Mouse (Mus musculus) R1 (cell line): ENCODE measurements around the gene Eya2.
A peak's percentile ranks its signal among the peaks of the same experiment; 100 is the strongest.

Experiments
- DNase-seq: peaks from one replicate; pipeline ENCODE4 v3.0.0-alpha.2; 2018; ENCODE audit warnings: low read depth, low spot score

The Eya2 gene

DNA sequence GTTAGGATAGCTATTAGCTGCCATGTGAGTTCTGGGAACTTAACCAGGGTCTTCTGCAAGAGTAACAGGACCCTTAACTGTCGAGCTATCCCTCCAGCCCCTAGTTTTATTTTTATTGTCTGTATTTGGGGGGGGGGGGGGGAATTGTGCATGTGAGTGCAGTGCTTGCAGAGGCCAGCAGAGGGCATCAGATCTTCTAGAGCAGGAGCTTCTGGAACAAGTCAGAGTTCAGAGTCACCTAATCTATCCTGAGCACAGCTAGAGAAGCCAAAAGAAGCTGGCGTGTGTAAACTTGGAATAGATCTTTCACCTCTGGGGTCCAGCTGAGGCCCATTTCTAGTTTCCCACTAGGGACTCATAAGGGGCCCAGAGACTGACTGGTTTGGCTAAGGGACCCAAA, 1.1 kb upstream of the Eya2 start:
- DNase-seq: peak; percentile 47

DNA sequence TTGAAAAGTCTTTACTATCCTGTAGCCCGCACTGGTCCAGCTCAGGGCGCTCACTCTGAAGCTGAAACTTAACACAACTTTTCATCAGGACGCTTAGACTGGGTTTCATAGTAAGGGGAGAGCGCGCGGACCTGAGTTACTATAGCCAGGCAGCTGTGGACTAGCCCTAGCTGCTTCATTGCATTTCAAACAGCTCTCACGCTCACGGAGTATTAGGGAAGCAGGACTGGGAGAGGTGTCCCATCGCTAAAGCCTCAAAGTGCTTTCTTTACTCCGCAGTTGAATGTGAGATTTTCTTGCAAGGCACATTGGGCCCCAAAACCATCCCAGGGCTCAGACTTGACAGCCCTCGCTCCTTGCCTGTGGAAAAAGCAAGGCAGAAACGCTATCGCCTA, 841 bp downstream of the Eya2 start:
- DNase-seq: peak; percentile 21

DNA sequence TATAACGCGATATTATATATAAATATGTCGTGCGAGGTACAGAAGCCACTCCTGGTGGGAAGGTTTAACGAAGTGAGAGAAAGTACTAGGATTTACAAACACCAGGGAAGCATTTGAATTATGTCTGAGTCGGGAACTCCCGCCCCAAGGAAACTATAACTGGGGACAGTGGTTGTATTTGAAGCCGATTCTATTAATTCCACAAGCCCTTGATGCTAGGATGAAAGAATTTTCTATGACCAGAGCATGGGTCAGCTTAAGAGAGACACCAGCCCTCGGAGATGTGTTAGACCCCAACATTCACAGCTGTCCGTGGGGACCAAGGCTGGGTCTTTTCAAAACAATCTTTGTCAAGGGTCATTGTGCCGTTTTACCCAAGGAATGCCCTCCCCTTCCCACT, 1.3 kb downstream of the Eya2 start:
- DNase-seq: no peak

DNA sequence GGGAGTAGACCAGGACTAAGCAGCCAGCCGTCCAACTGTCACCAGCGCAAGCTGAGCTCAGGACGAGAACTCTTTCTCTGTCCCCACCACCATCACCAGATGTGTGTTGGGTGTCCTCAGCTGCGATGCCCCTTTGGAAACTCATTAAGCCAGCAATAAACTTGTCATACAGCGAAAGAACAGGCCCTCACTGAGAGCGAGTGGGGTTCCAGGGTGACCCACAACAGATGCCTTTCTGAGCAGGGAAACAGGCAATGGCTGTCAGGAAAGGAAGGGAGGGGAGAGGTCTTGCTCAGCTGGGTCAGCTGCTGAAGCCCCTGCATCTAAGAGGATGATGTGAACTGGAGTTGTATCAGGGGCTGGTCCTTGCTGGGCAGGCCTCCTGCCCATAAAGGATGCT, 2.7 kb downstream of the Eya2 start:
- DNase-seq: no peak

DNA sequence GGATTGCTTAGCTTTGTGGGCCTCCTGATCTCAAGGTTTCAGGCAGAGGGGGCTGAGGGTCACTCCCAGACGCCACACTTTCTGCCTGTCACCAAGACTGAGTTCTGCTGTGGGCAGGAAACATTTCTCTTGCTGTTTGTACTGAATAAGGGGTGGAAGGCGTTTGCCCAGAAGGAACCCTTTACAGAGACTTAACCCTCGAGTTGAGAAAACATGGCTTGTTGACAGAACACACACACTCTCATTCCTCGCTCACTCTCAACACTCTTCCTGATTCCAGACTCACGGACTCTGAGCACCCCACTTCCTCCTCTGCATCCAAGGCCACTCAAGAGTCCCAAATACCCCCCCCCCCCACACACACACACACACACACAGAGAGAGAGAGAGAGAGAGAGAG, 3.3 kb downstream of the Eya2 start:
- DNase-seq: no peak

DNA sequence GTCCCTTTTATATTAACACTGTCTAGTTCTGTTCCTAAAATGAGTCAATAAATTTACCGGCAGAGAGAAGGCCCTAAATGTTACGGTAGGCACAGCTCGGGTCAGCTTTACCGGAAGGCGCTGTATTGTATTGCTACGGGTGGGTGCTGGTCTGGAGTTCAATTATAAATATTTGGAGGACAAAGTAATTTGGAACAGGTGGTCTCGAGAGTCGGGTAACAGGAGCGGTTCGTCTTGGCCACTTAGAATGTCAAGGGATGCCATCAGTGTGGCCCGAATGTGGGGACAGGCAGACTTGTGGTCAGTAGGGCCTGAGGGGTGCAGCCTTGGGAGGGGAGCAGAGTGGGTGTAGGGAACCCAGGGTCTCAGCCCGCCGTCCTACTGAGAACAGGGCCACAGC, 4.7 kb downstream of the Eya2 start:
- DNase-seq: no peak

DNA sequence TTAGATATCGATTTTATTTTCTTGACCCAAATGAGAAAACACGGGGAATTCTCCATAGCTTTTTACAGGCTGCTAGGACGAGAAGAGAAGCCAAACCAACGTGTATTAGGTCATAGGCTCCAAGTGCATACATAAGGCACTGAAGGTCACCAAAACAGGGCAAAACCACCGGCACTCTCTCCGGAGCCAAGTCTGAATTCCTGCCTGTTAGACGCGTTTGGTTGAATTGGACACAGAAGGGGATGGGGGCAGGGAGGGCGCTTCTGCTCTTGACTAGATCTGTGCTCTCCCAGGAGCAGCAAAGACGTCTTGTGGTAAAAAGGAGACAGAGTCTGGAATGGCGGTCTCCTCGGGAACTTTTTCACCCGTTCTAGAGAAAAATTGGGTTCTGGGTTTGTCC, 6.1 kb downstream of the Eya2 start:
- no peak for DNase-seq

DNA sequence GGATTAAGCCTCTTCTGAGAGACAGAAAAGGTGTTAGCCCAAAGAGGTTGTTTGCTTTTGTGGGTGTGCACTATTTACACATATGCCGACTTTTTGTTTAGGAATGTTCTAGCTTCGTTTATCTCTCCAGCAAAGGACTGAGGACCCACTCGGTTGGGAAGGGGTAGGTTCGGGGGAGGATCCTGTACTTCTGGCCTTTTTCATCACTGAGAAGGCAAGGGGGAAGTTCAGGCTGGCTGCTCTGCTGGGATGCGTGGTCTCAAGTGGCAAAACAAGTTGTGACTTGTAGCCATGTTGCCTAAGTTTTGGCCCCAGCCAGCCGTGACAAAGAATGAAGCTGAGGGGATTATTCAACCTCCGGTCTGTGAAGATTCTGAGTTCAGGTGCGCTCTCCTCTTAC, 6.8 kb downstream of the Eya2 start:
- no peak for DNase-seq

DNA sequence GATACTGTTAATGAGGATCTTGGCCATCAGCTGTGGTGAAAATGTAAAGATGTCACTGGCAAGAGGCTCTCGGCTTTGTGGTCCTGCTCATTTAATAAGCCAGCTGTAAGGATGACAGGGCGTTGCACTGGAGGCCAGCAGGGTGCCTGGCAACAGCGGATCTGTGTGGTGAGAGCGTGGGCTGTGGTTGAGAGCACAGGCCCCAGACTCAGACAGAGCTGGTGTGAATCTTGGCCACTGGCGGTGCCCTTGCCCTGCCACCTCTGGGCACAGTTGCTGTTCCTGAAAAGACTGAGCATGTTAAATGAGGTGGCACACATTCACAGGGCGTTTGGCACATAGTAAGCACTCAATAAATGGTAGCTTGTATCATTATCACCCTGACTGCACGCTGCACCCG, 8.9 kb downstream of the Eya2 start:
- DNase-seq: no peak

DNA sequence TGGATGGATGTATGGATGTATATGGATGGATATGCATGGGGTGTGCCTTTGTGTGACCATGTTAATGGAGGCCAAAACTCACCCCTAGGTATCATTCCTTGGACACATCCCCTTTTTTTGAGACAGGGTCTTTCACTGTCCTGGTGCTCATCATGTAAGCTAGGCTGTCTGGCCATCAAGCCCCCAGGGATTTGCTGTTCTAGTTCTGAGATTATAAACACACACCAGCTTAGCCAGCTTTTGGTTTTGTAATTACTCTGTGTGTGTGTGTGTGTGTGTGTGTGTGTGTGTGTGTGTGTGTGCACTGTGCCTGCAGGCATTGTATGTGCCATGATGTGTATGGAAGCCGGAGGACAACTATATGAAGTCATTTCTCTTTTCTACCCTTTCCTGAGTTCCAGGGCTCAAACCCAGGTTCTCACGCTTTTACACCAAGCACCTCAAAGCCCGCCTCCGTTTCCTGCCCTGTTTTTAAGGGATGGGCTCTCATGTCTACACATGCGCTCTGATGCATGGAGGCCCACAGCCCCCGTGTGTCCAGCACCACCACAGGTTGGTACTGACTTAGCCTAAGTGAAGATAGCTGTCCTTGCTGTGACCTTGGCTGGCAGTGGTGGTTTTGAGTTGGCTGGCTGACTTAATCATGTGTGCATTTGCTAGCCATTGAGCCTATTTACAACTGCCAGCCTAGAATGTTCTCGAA, 16.9 kb downstream of the Eya2 start:
- no peak for DNase-seq

DNA sequence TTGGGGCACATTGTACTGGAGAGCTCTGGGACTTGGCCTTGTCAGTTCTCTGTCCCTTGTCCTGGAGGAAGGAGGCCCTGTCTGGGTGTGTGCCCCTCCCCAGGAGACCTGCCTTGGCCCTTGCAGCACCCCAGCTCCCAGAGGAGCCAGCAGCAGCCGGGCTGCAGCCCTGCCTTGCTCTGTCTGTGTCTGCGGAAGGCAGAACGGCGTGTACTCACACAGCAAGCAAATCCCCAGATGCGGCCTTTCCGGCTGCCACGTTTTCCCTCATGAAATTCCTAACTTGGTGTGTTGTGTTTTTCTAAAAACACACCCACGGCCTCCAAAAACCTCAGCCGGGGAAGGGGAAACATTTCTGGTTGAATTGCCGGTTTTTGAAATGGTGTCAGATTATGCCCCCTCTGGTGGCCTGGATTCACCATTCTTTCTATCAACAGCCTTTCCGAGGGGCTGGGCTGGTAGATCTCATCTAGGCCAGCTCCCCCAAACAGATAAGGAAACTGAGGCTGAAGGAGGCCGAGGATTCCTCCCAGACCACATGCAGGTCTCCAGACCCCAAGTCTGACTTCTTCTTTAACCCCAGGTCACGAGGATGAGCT, 19.0 kb downstream of the Eya2 start:
- DNase-seq: no peak

DNA sequence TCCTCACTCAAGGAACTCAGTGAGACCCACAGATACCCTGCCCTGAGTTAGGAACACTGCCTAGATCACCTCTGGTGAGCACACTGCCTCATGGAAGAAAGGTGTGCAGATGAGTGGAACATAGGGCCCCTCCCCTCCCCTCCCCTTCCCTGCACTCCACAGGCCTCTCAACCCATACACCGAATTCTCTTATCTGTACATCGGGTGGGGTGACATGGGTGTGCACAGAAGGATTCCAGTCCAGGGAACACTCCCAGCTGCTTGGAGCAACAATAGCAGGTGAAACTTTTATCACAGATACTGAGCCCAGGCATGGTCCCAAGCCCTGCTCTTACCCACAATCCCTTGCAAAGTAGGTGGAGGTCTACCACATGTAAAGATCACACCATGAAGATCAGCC, 26.7 kb downstream of the Eya2 start:
- no peak for DNase-seq

DNA sequence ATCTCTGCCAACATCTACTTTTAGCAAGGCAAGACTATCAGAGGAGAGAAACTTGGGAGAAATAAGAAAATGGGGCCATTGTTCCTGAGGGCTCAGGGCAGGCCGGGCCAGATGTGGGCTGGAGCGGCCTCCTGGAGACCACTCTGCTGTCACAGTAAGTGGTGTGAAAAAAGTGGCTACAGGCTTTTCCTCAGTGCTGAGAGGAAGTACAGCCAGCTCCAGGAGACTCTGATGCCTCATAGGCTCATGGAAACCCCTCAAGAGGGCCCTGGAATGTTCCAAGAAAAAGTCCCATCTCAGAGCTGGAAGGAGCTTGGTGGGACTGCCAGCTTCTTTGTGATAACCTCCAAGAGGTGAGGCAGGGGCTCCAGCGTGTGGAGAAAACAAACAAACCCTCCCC, 27.8 kb downstream of the Eya2 start:
- DNase-seq: no peak

DNA sequence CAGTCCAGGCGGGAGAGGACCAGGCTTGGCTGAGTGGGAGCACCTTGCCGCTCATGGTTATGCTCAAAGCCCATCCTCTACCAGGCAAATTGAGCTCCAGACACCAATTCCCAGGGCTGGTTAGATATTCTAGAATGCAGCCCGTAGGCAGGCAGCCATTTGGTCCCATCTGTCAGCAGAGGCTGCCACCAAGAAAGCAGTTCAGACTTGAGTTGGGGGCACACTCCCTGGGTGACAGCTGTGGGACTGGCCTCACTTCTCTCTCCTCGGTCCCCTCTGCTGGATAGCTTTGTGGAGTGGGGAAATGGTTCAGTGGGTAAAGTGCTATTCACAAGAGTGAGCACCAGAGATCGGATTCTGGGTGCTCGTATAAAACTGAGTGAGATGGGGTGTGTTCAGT, 32.0 kb downstream of the Eya2 start:
- DNase-seq: no peak

DNA sequence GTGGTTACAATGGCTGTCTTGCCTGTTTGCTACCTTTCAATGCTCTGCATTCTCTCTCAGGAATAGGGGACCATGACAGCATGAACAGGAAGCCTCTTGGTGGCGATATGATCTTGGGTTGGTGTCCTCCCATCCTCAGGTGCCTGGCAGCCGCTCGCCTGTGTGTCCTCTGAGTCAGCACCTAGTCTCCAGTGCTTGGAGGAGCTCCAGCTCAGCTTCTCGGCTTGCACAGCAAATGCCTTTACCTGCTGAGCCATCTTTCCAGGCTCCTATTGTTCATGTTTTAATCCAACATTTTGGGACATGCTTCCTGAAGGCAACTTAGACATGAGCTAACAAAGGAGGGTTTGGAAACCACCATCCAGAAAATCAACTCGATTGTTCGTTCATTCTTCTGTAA, 33.1 kb downstream of the Eya2 start:
- no peak for DNase-seq

DNA sequence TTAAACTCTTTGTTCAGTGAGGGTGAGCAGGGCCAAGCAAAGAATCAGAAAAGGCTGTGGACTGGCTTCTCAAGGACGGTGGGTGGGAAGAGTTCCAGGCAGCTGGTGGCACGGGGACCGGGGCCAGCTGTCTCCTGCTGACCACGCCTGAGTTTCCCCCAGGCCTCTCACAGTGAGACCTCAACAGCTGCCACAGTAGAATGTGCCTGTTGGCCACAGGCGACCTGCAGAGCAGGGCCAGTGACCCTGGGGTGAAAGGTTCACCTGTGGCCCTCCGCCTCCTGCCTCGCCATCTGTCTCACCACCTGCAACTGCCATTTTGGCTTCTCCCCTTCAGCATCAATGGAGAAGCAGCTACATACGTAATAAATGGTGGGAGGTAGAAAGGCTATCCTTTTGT, 35.1 kb downstream of the Eya2 start:
- DNase-seq: no peak

DNA sequence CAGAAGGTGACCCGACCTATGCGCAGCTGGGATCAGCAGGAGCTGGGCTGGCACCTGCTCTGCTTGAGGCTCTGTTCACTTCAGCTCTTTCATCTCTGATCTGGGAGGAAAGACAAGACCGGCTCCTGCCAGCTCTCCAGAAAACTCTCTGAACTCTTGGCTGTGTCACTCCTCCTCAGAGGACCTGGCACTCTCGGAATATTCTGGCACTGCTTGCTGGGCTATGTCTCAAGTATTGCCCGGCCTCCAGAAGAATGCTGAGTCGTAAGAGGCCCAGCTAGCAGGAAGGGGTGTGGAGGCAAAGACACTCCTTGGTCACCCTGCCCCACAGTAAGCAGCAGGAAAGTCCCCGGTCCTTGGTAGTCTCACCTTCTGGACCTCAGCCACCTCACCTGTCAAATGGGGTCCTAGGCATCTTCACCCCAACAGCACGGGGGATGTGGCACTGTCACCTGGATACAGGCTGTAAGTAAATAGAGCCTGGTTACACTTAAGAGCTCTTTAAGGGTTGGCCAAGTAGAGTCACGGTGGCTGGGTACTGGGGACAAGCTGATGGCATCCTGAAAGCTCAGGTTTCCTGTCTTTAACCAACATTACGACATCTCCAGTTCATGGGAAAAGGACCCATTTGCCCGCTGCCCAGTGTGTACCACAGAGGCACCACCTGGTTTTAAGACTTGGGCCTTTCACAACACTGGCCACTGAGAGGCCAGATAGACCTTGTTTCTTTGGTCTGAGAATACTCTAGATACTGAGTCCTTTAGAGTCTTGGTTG, 38.4 kb downstream of the Eya2 start:
- DNase-seq: no peak

DNA sequence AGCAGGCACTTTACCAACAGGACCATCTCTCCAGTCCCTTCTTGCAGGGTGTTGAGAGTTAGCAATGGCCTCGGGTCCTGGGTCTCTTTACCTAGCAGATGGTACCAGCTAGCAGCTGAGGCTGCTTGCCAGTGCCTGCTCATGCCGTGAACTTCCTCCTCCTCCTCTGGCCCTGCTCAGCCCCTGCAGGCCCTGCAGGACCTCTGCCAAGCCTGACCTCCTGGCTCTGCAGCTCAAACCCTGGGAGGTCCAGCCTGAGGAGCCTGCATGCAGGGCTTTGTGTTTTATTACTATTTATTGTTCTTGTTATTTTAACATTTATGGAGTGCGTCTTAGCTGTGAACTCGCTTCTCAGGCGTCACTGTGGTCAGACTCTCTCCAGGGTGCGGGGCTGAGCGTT, 39.6 kb downstream of the Eya2 start:
- no peak for DNase-seq

DNA sequence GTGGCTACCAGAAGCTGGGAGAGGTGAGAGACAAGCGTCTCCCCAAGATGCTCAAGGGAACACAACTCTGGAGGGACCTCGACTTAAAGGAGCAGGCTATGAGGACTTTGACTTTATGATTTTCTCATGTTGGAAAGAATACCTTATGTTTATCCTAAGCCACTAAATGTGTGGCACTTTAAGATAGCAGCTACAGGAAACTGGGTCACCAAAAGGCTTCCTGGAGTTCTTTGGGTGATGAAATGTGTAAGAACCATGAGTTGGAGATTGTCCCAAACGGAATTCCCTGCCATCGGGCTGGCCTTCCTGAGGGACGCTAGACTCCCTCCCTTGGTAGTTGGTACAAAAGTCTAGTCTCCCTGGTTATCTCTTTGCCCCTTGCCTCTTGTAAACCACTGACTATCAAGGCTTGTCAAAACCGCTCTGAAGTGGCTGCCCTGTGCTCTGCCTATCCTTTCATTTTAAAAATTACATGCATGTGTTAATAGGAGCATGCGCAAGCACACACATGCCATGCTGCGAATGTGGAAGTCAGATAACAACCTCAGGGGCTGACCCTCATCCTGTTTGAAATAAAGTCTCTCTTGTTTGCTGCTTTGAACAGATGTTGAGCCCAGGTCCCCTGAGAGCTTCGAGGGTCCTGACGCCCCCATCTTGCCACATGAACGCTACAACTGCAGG, 44.4 kb downstream of the Eya2 start:
- DNase-seq: no peak

DNA sequence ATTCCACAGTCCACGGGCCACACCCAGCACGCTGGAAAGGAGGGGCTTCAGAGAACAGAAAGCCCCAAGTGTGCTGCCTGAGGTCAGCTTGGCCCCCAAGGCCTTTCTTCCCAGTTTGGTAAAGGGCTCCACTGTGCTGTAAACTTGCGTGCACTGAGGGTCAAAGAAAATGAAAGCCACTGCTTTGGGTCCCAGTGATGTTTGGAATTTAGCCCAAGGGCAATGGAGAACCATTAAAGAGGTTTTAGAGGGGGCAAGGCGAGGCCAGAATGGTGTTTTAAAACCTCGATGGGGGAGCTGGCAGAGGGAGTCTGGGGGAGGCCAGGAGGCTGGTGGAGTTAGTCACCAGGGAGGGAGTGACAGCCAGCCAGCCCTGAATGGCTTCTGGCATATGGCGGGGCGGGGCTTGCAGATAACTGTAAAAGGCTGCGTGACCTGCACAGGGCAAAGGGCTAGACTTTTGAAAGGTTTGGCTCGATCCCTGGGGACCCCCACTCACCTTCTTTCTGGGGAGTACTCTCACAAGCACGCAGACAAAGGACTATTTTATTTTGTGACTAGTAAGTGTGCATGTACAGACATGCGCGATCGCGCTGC, 47.2 kb downstream of the Eya2 start:
- DNase-seq: peak; percentile 31

DNA sequence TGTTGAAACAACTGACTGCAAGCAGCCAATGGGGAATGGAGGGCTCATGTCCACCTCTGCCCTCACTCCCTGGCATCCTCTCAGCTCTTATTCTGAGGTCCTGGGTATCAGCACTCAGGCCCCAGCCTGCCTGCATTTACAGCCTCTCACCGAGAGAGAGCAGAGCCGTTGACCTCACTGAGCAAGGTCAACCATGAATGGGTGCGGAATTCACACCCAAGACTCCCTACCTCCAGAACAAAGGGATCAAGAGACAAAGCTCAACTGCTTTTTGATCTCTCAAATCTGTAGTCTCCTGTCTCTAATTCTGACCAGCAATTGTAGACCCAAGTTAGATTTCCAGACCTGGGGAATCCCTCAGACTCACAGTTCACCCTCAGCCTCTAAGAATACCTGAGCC, 48.8 kb downstream of the Eya2 start:
- peak; percentile 54 for DNase-seq

DNA sequence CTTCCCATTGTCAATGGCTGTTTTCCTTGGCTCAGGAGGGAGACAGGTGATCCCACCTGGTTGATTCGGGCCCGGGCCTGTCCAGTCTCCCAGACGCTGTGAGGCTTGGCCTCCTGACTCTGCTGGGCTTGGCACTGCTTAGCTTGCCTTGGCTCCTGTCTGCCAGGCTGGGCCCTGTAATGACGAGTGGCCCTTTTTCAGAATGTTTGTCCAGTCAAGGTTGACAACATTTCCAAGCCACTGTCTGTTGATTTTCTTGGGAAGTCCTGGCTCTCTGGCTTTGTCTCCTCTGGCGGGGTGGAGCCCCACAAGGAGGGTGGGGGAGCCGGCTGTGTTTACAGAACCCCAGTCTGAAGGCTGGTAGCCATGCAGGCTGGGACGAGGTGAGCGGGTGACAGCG, 49.2 kb downstream of the Eya2 start:
- no peak for DNase-seq
